Mouse (Mus musculus): ENCODE results near the gene Mapk8ip1.

The Mapk8ip1 gene

DNA sequence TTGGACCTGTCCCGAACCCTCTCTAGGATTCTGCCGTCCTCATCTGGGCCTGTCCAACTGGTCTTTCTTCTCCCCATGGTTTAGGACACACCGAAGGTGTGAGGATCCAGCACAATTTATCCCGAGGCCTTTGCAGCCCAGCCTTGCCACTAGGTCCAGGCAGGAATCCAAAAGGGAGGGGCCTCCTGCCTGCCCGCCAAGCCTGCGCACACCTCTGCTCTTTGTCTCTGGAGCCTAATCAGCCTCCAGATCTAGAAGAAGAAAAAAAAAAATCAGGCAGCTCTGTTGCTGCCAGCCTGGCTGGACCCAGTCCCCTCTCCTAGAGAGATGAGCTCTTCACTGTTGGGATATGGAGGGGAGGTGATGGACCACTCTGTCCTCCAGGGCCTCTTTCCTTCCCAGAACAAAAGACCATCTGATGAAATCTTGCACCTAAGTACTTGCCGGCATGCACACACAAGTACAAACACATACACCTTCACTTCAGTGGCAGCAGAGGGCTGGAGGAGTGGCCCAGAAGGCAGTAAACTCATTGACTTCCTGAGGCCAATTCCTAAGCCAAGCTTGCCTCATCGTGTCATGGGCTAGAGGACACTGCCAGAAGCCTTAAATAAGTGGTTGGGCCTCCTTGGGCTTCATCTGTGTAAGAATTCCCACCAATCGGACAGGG is 28.2 kb downstream of the Mapk8ip1 start:
- DNase-seq (ENCODE audit: inconsistent ontology term): no peak

DNA sequence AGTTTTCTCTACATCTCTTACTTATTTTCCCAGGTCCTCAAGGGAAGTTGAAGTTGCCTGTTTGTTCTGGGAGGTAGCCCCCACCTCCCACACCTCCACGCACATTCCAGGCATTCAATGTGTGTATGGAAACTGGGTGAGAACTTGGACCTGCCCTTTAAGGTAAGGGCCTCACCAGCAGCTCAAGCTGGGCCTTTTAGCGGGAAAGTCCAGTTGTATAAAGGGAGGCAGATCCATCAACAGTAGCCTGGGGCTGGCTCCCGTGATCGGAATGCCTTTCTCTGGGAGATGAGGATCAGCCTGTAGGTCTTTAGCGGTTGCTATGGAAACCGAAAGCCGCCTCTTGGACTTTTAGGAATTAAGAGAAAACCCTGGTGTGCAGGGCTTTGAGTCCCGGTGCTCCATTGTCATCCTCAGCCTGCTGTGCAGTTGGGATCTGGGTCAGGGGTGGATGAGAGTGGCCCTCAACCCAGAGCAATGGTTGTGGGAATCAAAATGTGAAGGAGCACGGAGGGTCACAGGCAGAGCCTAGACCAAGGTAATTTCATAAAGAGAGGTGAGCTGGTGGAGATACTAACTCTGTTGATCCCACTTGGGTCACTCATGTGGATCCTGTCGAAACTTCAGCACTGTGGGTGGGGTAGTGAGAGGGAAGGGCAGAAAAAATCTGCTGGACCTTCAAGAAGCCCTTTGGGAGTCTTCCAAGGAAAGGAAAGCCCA is 28.9 kb downstream of the Mapk8ip1 start:
- DNase-seq (ENCODE audit: inconsistent ontology term): no peak

DNA sequence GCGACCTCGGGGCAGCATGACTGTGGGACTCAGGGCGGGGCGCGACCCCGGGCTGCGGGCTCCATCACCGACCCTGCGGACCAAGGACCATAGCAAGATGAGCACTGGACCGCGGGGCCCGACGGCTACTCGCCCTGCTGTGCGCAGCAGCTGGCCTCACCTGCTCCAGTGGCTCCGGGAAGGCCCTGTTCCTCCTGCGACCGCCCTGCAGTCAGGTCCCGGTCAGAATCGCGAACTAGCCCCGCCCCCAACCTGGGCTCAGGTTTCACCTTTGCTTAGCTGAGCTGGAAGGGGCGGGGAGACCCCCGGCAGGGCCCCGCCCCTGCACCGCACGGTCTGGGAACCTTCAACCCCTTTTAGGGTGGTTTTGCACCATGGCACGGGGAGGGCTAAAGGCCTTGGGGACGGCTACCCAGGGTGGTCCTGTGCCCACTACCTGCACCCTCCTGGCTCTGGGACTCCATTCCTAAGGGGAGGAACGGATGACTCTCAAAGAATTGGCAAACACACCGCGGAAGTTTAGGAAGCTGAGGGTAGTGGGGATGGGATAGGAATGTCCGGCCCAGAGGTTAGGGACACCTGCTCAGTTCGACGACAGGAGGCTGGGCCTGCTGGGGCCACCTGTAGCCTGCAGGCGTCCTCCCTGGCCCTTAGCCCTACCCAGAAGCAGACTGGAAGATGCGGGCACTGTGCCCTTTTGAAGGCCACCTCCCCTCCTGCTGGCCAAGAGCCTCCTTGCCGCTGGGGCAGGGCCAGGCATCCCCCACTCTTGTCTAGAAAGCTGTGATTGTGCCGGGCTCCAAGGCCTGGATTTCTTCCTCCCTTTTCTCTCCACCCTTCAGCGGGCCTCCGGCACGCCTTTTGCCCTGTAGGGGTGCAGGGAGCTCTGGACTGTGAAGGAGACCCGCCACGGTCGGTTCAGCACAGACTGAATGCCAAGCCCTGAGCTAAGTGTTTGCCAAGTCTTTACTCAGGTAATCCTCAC is 29.9 kb downstream of the Mapk8ip1 start:
- DNase-seq (ENCODE audit: inconsistent ontology term): no peak

DNA sequence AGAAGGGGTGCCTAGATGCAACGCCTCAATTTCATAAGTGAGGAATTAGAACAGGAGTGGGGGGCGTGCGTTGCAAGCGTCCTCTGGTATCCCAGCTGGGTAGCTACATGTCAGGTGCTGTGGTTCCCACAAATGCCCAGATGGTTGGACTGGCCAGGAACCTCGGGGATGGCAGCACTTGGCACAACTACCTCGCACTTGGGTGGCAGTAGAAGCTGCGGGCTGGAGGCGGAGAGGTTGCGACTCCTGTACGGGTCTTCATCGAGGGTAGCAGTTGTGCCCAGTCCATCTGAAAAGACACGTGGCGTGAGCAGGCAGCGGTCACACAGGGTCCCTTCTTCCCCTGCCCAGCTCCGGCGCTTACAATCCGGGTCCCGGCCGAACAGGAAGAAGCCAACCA is 30.7 kb downstream of the Mapk8ip1 start:
- DNase-seq (ENCODE audit: inconsistent ontology term): no peak

DNA sequence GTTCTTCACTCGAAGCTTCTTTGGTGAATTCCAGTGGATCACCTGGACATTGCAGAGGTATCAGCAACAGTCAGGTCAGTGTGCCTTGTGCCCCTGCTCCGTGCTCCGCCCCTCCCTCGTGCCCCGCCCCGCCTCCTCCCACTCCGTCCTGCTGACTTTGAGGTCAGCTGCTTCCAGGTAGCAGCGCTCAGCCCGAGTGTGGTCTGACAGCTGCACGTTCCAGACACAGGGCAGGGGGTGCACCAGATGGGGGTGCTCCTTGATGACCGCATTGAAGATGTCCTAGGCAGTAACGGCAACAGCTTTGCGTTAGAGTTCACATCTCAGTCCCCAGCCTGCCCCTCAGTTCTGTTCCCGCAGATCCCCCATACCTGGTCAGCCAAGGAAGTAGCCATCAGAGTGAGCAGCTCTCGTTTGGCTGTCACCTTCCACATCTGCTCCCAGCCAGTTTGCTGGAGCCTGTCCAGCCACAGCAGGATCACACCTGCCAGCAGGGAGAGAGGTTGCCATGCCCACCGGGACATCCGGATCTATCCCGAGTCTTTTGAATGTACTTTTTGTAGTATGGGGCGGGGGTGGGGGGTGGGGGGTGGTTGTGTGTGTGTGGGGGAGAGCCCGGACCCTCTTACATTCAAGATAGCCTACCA is 33.6 kb downstream of the Mapk8ip1 start:
- DNase-seq (ENCODE audit: inconsistent ontology term): no peak

DNA sequence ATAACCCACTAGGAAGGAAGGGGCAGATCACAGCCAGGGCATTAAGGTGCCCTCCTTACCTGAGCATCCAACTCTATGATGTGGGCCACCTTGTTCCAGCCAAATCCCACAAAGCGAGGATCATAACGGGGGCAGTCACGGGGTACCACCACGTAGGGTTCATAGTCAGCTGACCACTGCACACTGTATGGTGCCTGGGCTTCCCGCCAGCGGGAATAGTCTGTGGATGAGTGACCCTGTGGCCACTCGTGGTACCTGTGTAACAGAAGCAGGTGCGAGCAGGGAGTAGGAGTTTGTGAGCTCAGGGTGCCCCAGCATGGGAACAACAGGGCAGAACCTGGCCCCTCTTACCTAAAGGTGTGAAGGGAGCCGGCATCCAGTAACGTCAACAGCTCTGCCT is 35.5 kb downstream of the Mapk8ip1 start:
- no peak for DNase-seq (ENCODE audit: inconsistent ontology term)

DNA sequence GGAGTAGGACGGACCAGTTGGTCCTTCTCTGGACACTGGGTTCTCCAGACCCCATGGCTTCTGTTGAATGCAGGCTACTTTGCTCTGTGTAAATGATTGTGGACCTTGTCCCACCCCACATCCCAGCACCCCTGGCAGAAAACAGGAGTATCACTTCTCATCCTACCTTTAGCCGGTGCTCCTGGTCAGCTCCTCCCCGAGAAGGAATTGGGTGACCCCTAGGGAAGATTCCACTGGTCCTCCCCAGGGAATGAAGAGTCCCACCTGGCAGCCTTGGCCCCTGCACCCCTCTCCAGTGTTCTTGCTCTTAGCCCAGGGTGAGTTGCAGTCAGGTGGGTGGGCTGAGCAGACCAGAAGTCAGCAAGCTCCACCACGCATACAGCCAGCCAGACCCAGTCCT is 37.0 kb downstream of the Mapk8ip1 start:
- no peak for DNase-seq (ENCODE audit: inconsistent ontology term)

DNA sequence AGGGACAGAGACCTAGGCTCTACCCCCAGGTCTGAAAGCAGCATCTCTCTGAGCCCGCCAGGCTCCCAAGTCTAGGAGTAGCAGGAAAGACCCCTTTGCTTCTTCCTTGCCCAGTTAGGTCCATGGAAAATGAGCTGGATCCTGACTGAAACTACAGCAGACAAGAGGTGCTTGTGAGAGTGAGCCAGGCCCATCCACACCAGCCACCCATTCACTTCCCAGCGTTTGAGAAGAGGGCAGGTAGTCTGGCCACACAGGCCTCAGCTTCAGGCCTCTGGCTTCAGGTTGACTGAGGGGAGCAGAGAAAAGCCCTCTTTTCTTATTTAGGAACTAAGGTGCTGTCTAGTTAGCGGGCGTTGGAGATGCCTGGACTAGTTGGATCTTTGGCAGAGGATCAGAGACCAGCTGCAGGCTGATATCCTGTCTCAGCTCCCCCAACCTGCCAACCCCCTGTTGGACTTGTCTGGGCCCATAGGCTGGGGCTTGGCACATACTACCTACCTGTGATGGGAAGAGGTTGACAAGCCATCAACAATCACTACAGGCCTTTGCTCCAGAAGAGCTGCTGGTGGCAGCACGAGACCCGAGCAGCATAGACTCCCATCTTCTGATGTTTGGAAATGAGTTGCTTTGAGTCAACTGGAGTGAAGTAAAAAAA is 38.4 kb downstream of the Mapk8ip1 start:
- DNase-seq (ENCODE audit: inconsistent ontology term): no peak

DNA sequence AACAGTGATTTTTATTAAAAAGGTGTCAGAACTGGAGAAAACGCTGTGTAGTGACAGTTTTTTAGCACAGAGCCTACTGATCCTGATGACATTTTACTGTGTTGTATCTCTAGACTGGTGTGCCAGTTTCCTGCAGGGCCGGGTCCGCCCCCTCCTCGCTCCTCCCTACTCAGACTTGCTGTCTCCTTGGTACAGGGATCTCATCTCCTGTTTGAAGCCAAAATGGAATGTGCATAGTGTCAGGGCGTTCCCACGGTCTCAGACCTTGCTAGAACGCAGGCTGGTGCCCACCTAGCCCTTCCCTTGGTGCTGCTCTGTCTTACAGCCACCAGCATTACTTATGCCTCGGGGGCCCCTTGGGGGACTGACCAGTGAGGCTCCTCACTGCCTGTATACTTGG is 39.3 kb downstream of the Mapk8ip1 start:
- no peak for DNase-seq (ENCODE audit: inconsistent ontology term)

DNA sequence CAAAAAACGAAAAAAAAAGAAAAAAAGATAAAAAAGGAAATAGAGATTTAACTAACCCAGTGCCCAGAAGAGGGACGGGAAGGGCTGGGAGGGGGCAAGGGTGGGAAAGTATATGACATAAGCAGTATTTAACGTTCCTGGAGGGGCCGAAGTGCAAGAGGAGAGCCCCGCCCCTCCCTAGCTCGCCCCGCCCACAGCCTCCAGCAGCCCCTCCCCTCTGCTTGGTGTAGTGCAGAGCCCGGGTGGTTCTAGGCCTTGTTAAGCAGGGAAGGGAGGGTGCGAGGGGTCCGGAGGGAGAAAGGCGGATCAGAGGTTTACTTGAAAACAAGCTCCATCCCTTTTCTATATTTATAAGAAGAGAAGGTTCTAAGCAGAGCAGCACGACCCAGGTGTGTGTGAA is 40.2 kb downstream of the Mapk8ip1 start:
- no peak for DNase-seq (ENCODE audit: inconsistent ontology term)

DNA sequence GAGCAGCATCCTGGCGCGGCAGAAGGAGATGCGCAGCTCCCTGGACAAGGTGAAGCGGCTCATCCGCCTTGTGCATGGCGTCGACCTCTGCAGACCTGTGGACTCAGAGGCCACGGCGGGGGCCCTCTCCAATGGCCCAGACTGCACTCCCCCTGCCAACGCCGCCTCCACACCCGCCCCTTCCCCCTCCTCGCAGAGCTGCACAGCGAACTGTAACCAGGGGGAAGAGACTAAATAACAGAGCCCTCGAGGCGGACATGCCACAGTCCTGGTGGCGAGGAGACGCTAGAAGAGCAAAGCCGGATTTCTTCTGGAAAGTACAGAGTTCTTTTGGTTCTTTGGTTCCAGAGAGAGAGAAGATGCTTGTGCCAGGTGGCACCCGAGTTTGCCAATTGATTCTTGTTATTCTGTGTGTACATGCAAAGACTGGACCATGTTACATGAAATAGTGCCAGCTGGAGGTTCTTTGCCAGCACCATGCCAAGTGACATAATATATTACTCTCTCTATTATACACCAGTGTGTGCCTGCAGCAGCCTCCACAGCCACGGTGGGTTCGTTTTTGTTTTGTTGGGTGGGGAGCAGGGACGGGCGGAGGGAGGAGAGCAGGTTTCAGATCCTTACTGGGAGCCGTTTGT is 40.8 kb downstream of the Mapk8ip1 start:
- DNase-seq (ENCODE audit: inconsistent ontology term): no peak

DNA sequence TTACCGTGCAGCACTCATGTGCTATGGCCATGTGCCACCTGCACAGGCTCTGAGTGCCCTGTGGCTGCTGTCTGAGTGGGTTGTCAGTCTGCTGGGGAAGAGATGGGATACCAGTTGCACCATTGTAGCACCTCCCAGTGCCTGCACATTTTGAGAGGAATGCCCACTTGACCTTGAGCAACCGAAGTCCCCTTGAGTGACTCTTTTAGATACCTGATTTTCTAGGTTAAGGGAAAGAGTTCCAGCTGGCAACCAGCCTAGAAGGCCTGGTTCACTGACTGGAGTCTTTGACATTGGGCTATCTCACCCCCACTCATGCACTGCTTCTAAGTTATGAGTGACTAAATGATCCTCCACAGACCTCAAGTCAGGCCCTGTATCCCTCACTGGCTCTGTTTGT is 41.8 kb downstream of the Mapk8ip1 start:
- DNase-seq (ENCODE audit: inconsistent ontology term): no peak

DNA sequence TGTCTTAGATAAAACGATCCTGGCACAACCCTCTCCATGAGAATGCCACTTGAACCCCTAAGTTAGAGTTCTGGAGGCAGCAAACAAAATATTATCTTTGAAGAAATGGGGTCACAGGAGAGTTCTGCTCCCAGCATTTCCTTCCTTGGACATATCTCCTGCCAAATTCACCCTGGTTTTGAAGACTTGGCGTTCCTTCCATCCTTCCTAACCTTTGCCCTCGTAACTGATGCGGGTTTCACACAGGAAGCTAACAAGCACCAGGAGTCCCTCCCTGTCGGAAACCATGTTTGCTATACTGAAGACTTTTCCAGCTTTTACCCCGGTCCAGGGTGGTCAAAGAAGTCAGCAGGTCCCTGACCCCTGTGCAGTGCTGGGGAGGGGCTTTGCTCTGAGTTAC is 46.8 kb downstream of the Mapk8ip1 start:
- DNase-seq (ENCODE audit: inconsistent ontology term): no peak

DNA sequence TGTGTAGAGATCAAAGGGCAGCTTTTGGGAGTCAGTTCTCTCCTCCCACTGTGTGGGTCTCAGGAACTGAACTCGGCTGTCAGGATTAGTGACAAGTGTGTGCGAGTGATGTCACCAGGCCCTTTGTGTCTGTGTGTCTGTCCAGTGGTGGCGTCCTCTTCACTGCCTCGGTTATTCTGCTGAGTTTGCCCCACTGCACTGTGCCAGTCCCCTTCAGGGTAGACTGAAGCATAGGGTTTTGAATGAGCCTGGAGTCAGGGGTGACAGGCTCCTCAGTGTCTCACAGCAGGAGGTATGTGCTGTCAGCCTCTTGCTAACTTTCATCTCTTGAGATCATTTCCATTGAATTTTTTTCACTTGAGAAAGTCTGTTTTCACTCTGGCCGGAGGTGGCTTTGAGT is 47.7 kb downstream of the Mapk8ip1 start:
- no peak for DNase-seq (ENCODE audit: inconsistent ontology term)

DNA sequence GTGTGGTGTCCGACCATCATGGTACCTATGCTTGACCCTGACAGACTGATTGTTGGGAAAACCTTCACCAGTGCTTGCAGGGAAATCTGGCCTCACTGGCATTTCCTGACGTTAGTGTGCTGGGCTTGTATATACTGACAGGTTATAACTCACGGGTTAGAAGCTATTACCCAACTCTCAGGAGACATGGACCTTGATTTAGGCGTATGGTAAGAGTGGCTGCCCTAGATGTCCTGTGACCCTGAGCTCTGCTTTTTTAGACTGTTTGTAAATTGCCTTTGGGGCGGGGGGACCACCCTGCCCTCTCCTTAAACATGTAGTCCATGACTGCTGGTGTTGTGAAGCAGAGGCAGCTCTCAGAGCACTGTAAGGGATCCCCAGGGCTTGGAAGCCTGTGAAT is 50.4 kb downstream of the Mapk8ip1 start:
- DNase-seq (ENCODE audit: inconsistent ontology term): no peak

DNA sequence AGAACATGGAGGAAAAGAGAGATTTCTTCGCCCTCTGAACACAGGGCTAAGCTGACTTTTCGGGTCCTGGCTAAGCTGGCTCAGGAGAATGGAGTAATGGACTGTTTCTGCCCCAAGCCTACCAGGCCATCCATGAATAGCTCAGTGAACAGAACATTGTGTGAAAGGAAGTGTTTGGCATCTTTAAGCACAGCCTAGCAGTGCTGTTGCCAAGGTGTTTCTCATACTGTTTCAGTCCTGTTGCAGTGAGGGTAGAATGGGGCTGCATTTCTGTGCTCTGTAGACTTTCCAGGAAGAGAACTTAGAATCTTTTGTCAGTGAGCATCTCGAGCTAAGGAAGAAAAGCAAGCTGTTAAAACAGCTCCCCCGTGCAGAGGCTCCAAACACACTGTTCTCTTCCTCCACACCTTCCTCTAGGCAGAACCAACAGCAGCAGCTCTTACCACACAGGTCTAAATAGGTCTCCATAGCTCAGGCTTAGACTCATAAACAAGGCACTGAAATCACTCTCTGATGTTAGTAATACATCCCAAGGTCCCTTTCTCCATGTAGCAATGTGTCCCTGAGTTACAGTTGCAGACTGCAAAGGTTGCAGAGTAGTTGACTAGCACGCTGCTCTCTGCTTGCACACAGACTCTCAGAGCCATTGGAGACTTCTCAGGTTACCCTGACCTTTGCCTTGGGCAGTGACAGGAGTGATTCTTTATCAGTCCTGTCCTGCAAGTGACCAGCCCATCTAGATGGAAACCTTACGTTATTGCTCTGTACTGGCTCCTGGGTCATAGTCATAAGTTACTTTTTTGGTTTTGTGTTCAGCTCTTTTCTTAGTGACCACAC is 51.3 kb downstream of the Mapk8ip1 start:
- DNase-seq (ENCODE audit: inconsistent ontology term): no peak

DNA sequence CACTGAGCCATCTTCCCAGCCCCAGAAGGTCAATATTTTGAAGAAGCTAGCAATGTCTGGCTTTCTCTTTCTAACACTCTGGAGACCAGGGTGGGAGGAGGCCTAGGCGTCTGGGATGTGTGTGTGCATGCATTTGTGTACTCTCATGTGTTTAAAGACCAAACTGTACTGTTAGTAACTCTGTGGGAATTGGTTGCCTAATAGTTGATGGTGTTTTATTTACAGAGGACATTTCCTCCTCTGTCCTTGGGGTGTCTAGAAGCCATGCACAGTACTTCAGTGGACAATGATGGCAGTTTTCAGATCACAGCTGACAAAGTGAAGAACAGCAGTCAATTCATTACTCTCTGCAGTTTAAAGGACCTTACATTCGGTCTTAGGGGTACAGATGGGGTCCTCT is 53.9 kb downstream of the Mapk8ip1 start:
- no peak for DNase-seq (ENCODE audit: inconsistent ontology term)

DNA sequence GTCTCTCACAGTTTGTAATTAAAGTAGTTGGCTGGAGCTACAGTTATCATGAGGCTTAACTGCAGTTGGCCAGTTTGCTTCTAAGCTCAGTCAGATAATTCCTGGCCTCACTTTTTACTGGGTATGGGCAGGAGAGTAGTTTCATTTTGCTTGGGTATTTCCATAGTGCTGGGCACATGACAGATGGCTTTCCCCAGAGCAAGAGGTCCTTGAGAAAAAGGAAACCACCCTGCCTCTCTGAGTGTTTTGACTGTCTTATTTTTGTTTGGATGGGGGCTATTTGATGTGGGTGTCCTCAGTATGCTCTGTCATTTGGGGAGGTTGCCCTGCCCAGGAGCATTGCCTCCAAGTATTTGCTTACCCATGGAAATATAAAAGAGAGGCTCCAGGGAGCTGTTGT is 58.6 kb downstream of the Mapk8ip1 start:
- no peak for DNase-seq (ENCODE audit: inconsistent ontology term)
